Comparison of ENCODE assay signal across 8 mouse cellular contexts in the genomic region with DNA sequence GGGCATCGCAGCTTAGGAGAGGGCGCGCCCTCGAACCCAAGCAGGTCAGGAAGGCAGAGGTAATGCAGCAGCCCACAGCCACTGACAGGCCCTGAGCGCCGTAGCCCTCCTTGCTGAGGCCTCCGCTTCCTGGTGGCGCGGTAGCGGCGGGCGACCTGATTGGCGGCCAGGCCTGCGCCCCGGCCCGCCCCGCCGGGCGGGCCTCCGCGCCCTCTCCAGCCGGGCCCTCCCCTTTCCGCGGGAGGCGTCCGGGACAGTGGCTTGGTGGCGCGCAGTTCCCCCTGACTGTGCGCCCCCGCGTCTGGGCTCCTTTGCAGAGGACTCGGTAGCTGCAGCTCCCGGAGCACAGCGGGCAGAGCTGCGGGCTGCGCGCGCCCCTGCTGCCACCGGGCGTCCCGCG.
A peak's percentile ranks its signal among the peaks of the same experiment; 100 is the strongest.
DNase-seq lines count a peak whose midpoint lies in the region; ATAC-seq lines count a peak whose summit lies in the region.
"Not testable (repeated sequence)": the region's sequence is repeated elsewhere in the genome, so short reads cannot be mapped to it uniquely, and the experiment has no call there.

No protein-coding gene starts in this region.

- not testable (repeated sequence) for H3K27ac ChIP-seq in forebrain, embryonic 16.5 days (ENCODE audit: low read length); kidney, embryonic 16.5 days (ENCODE audit: low read length); lung, embryonic 15.5 days; neural tube, embryonic 12.5 days

- intact Hi-C loops in heart, postnatal 14 days (cut with DNase I) = not testable (repeated sequence)

- DNase-seq in Muller cell, postnatal 12 days (ENCODE audit: inconsistent ontology term) = peak; percentile 2
- DNase-seq in embryo, embryonic 10 days (ENCODE audit: low spot score) = peak; percentile 70
- peak; percentile 36 to 45 for DNase-seq in heart, postnatal 14 days
- DNase-seq in thymus, postnatal 0 days (ENCODE audit: low spot score) = peak; percentile 60

- H3K9ac ChIP-seq in forebrain, embryonic 16.5 days (replicated peaks; ENCODE audit: low read depth, low read length); kidney, embryonic 16.5 days (replicated peaks; ENCODE audit: low read length); neural tube, embryonic 12.5 days: not testable (repeated sequence)
- H3K9ac ChIP-seq in lung, embryonic 15.5 days = peak overlapping the region; percentile 54

- H3K4me3 ChIP-seq in forebrain, embryonic 16.5 days (replicated peaks; ENCODE audit: low read length) = peak overlapping the region; percentile 9; the same call in 1 of the 2 replicates
- peak overlapping the region; percentile 50 for H3K4me3 ChIP-seq in kidney, embryonic 16.5 days (ENCODE audit: low read length)
- H3K4me3 ChIP-seq in lung, embryonic 15.5 days = peak overlapping the region; percentile 55
- H3K4me3 ChIP-seq in neural tube, embryonic 12.5 days = peak overlapping the region; percentile 46

- H3K27me3 ChIP-seq in forebrain, embryonic 16.5 days (replicated peaks; ENCODE audit: control insufficient read depth, insufficient read depth, low read length); kidney, embryonic 16.5 days (ENCODE audit: insufficient read depth, low read length); lung, embryonic 15.5 days; neural tube, embryonic 12.5 days (replicated peaks): not testable (repeated sequence)

- ATAC-seq in forebrain, embryonic 16.5 days; kidney, embryonic 16.5 days (ENCODE audit: low FRiP score, low TSS enrichment); lung, embryonic 15.5 days (ENCODE audit: borderline replicate concordance, extremely low read depth, low FRiP score, low TSS enrichment); neural tube, embryonic 12.5 days (ENCODE audit: low FRiP score, low read depth): not testable (repeated sequence)

- H3K9me3 ChIP-seq in forebrain, embryonic 16.5 days (ENCODE audit: control insufficient read depth, low read length); kidney, embryonic 16.5 days (ENCODE audit: low read length); lung, embryonic 15.5 days; neural tube, embryonic 12.5 days: not testable (repeated sequence)

- 4% methylated on average over 14 of the region's 42 CpGs for WGBS in forebrain, embryonic 16.5 days
- 2% methylated on average over 21 of the region's 42 CpGs for WGBS in kidney, embryonic 16.5 days
- 1% methylated on average over 21 of the region's 42 CpGs for WGBS in lung, embryonic 15.5 days
- 2% methylated on average over 39 of the region's 42 CpGs for WGBS in neural tube, embryonic 12.5 days

- not testable (repeated sequence) for H3K4me2 ChIP-seq in forebrain, embryonic 16.5 days (ENCODE audit: low read length)
- H3K4me2 ChIP-seq in kidney, embryonic 16.5 days (replicated peaks; ENCODE audit: low read depth, low read length) = peak overlapping the region; percentile 47
- peak overlapping the region; percentile 49 for H3K4me2 ChIP-seq in lung, embryonic 15.5 days
- H3K4me2 ChIP-seq in neural tube, embryonic 12.5 days (replicated peaks) = peak overlapping the region; percentile 52

- not testable (repeated sequence) for H3K36me3 ChIP-seq in forebrain, embryonic 16.5 days (ENCODE audit: control insufficient read depth, insufficient read depth); kidney, embryonic 16.5 days (ENCODE audit: insufficient read depth, low read length); lung, embryonic 15.5 days; neural tube, embryonic 12.5 days

- H3K4me1 ChIP-seq in forebrain, embryonic 16.5 days (replicated peaks; ENCODE audit: control insufficient read depth, insufficient read depth, low read length); kidney, embryonic 16.5 days (ENCODE audit: insufficient read depth, low read length); lung, embryonic 15.5 days; neural tube, embryonic 12.5 days: not testable (repeated sequence)

Comparison
In these comparisons a context has a peak if more than half of its experiments do, and no peak if none do; other contexts are left out.
1. DNase-seq: peak in every context shown above with its lines; median percentile 70 in embryo, embryonic 10 days; 60 in thymus, postnatal 0 days; 40 in heart, postnatal 14 days; 2 in Muller cell, postnatal 12 days.